Mouse (Mus musculus): ENCODE measurements around the gene Tbc1d14. TPM values are rescaled to one million over a fixed set of nuclear protein-coding genes. Genes with fewer than 3 reads are reported as not detected.

The Tbc1d14 gene
- total RNA-seq, 1 experiment: 12.5 TPM

DNA sequence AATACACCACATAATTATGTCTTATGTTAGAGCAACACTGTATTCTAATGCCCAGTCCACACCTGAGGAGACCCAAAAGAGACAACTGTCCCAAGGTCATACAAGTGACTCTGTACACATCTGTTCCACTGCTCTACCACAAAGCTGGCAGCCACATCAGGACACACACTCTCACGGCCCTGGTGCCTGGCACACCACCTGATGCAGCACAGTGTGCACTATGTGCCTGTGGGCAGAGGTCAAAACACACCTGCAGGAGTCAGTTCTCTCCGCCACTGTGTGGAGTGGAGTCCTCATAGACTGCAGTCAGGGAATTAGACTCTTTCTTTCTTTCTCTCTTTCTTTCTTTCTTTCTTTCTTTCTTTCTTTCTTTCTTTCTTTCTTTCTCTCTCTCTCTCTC is 52.1 kb downstream of the Tbc1d14 start:
- H3K9me3 ChIP-seq (ENCODE audit: control insufficient read depth, insufficient read depth, low read depth, low read length): no peaks in the 10 kb centered on the region
- H3K4me1 ChIP-seq (ENCODE audit: control insufficient read depth in 2 of 2, insufficient read depth in 2 of 2, low read length in 2 of 2, poor library complexity in 1 of 2): no peaks in the 10 kb centered on the region
- DNase-seq (ENCODE audit: low read depth, low spot score): no peak
- TF ChIP-seq ZNF384 (IDR thresholded peaks at IDR 0.05; ENCODE audit: low read depth, low read length): no peak
- TF ChIP-seq ZC3H11A (IDR thresholded peaks at IDR 0.05; ENCODE audit: borderline replicate concordance, low read depth, low read length): no peak
- no peak for TF ChIP-seq HCFC1 (IDR thresholded peaks at IDR 0.05; ENCODE audit: borderline replicate concordance, insufficient read depth, low read length)
- TF ChIP-seq CHD2 (IDR thresholded peaks at IDR 0.05; ENCODE audit: low read depth, low read length): no peak
- TF ChIP-seq MAFK (IDR thresholded peaks at IDR 0.05; ENCODE audit: insufficient read depth, low read depth, low read length): no peak
- no peak overlapping the region for H3K9ac ChIP-seq (ENCODE audit: insufficient read depth, low read depth, low read length, poor library complexity, severe bottlenecking)
- in situ Hi-C loops (cut with MboI; ENCODE audit: low sequenced_read_pairs in 2 of 2, unreplicated experiment in 2 of 2): no loop called here
- H3K36me3 ChIP-seq (ENCODE audit: control insufficient read depth, insufficient read depth, low read length, poor library complexity, severe bottlenecking): no peaks in the 10 kb centered on the region
- H3K4me3 ChIP-seq (ENCODE audit: insufficient read depth in 1 of 2, low read depth in 1 of 2, low read length in 2 of 2, poor library complexity in 1 of 2, severe bottlenecking in 1 of 2): no peak overlapping the region
- H3K27ac ChIP-seq (ENCODE audit: insufficient read depth, low read depth, low read length, poor library complexity, severe bottlenecking): no peak overlapping the region

DNA sequence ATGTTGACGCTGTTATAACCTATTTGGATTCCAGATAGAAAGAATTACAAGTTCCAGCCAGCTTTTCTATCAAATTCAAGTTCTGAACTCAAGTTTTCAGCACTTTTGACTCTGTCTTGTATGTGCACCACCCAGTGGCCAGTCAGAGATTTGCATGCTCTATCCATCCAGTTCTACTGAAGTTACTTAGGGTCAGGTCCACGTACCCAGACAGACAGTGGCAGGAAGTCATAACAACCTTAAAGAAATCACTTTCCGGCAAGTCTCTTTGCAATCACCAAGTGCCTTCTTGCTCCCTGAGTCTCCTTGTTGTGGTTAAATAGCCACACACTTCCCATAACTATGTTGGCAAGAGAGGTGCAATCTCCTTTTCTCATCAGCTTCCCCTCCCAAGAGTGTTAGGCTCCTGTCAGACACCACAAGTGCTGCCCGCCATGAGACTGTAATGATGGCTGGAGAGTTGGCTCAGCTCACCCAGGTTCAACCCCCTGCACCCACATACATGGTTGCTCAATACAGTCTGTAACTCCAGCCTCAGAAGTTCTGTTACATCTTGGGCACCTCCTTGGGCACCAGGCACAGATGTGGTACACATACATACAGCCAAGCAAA is 54.4 kb downstream of the Tbc1d14 start:
- H3K9me3 ChIP-seq (ENCODE audit: control insufficient read depth, insufficient read depth, low read depth, low read length): no peaks in the 10 kb centered on the region
- no peaks in the 10 kb centered on the region for H3K4me1 ChIP-seq (ENCODE audit: control insufficient read depth in 2 of 2, insufficient read depth in 2 of 2, low read length in 2 of 2, poor library complexity in 1 of 2)
- TF ChIP-seq CHD2 (IDR thresholded peaks at IDR 0.05; ENCODE audit: low read depth, low read length) (no peak), ZNF384 (IDR thresholded peaks at IDR 0.05; ENCODE audit: low read depth, low read length) (no peak), MAFK (IDR thresholded peaks at IDR 0.05; ENCODE audit: insufficient read depth, low read depth, low read length) (no peak), ZC3H11A (IDR thresholded peaks at IDR 0.05; ENCODE audit: borderline replicate concordance, low read depth, low read length) (no peak), HCFC1 (IDR thresholded peaks at IDR 0.05; ENCODE audit: borderline replicate concordance, insufficient read depth, low read length) (no peak)
- H3K4me3 ChIP-seq (ENCODE audit: insufficient read depth in 1 of 2, low read depth in 1 of 2, low read length in 2 of 2, poor library complexity in 1 of 2, severe bottlenecking in 1 of 2): no peak overlapping the region
- H3K27ac ChIP-seq (ENCODE audit: insufficient read depth, low read depth, low read length, poor library complexity, severe bottlenecking): no peak overlapping the region
- no peaks in the 10 kb centered on the region for H3K36me3 ChIP-seq (ENCODE audit: control insufficient read depth, insufficient read depth, low read length, poor library complexity, severe bottlenecking)
- H3K9ac ChIP-seq (ENCODE audit: insufficient read depth, low read depth, low read length, poor library complexity, severe bottlenecking): no peak overlapping the region
- peak; percentile 37 for DNase-seq (ENCODE audit: low read depth, low spot score)
- in situ Hi-C loops (cut with MboI; ENCODE audit: low sequenced_read_pairs in 2 of 2, unreplicated experiment in 2 of 2): no loop called here

DNA sequence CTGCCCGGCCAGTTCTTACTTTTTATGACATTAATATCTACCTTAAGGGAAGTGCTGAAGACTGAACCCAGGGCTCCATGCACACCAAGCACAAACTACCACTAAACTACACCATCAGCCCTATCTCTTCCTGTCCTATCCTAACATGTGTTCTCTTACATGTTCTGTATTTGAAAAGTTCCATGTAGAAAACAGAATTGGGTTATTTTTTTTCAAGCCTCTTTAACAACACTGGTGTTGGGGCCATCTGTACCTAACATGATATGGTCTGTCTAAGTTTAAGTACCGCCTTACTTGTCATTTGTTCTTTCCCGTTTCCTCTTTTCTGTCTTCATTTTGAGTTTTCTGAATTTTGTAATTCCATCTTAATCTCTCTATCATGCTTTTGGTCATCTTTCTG is 56.7 kb downstream of the Tbc1d14 start:
- H3K9ac ChIP-seq (ENCODE audit: insufficient read depth, low read depth, low read length, poor library complexity, severe bottlenecking): no peak overlapping the region
- no peaks in the 10 kb centered on the region for H3K4me1 ChIP-seq (ENCODE audit: control insufficient read depth in 2 of 2, insufficient read depth in 2 of 2, low read length in 2 of 2, poor library complexity in 1 of 2)
- no peaks in the 10 kb centered on the region for H3K36me3 ChIP-seq (ENCODE audit: control insufficient read depth, insufficient read depth, low read length, poor library complexity, severe bottlenecking)
- no peaks in the 10 kb centered on the region for H3K9me3 ChIP-seq (ENCODE audit: control insufficient read depth, insufficient read depth, low read depth, low read length)
- TF ChIP-seq ZNF384 (IDR thresholded peaks at IDR 0.05; ENCODE audit: low read depth, low read length): no peak
- TF ChIP-seq HCFC1 (IDR thresholded peaks at IDR 0.05; ENCODE audit: borderline replicate concordance, insufficient read depth, low read length): no peak
- no peak for TF ChIP-seq MAFK (IDR thresholded peaks at IDR 0.05; ENCODE audit: insufficient read depth, low read depth, low read length)
- TF ChIP-seq ZC3H11A (IDR thresholded peaks at IDR 0.05; ENCODE audit: borderline replicate concordance, low read depth, low read length): no peak
- no peak for TF ChIP-seq CHD2 (IDR thresholded peaks at IDR 0.05; ENCODE audit: low read depth, low read length)
- no peak for DNase-seq (ENCODE audit: low read depth, low spot score)
- in situ Hi-C loops (cut with MboI; ENCODE audit: low sequenced_read_pairs in 2 of 2, unreplicated experiment in 2 of 2): no loop called here
- no peak overlapping the region for H3K27ac ChIP-seq (ENCODE audit: insufficient read depth, low read depth, low read length, poor library complexity, severe bottlenecking)
- H3K4me3 ChIP-seq (ENCODE audit: insufficient read depth in 1 of 2, low read depth in 1 of 2, low read length in 2 of 2, poor library complexity in 1 of 2, severe bottlenecking in 1 of 2): no peak overlapping the region

DNA sequence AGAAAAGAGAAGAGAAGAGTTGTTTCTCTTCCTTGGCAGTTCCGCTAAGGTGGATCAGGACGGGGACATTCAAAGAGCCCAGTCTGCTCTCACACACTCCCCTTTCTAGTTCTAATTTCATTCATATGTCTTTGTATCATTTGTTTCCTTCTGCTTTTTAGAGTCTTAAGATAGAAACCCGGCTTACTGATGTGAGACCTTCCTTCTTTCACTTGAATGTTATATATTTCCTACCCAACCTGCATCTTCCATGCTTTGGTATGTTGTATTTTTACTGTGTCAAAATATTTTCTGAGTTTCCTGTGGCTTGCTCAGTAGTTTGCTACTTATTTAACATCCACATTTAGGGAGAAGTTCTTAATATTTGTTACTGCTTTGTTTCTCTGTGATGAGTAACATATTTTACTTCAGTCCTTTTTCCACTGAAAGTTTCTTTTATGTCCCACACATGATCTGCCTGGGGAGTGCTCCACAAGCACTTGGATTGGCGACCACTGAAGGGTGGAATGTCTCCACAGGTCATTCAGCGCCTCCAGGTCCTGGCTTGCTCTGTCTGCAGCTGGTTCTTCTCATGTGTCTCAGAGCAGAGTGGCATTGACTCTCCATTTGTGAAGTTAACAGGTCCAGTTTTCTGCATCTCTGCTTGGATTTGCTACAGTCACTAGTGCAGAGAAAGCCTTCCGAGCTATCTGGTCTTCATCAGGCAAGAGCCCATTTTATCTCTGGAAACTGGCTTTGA is 57.5 kb downstream of the Tbc1d14 start:
- no peak for TF ChIP-seq MAFK (IDR thresholded peaks at IDR 0.05; ENCODE audit: insufficient read depth, low read depth, low read length)
- no peak for TF ChIP-seq CHD2 (IDR thresholded peaks at IDR 0.05; ENCODE audit: low read depth, low read length)
- no peak for TF ChIP-seq HCFC1 (IDR thresholded peaks at IDR 0.05; ENCODE audit: borderline replicate concordance, insufficient read depth, low read length)
- no peak for TF ChIP-seq ZNF384 (IDR thresholded peaks at IDR 0.05; ENCODE audit: low read depth, low read length)
- TF ChIP-seq ZC3H11A (IDR thresholded peaks at IDR 0.05; ENCODE audit: borderline replicate concordance, low read depth, low read length): no peak
- Histone ChIP-seq H3K4me1 (ENCODE audit: control insufficient read depth in 2 of 2, insufficient read depth in 2 of 2, low read length in 2 of 2, poor library complexity in 1 of 2) (0 out of 4 replicates have a peak, but pooled peaks cover 0 to 2% of the 10 kb centered on the region in 2 experiments), H3K9me3 (ENCODE audit: control insufficient read depth, insufficient read depth, low read depth, low read length) (no peaks in the 10 kb centered on the region), H3K36me3 (ENCODE audit: control insufficient read depth, insufficient read depth, low read length, poor library complexity, severe bottlenecking) (no peaks in the 10 kb centered on the region), H3K4me3 (ENCODE audit: insufficient read depth in 1 of 2, low read depth in 1 of 2, low read length in 2 of 2, poor library complexity in 1 of 2, severe bottlenecking in 1 of 2) (no peak overlapping the region), H3K27ac (ENCODE audit: insufficient read depth, low read depth, low read length, poor library complexity, severe bottlenecking) (no peak overlapping the region), H3K9ac (ENCODE audit: insufficient read depth, low read depth, low read length, poor library complexity, severe bottlenecking) (no peak overlapping the region)
- no peak for DNase-seq (ENCODE audit: low read depth, low spot score)
- in situ Hi-C loops (cut with MboI; ENCODE audit: low sequenced_read_pairs in 2 of 2, unreplicated experiment in 2 of 2): no loop called here
